Mouse (Mus musculus): ENCODE measurements around the gene AB124611. TPM values are rescaled to one million over a fixed set of nuclear protein-coding genes. Genes with fewer than 3 reads are reported as not detected.
A peak's percentile ranks its signal among the peaks of the same experiment; 100 is the strongest.
"Not testable (repeated sequence)": the region's sequence is repeated elsewhere in the genome, so short reads cannot be mapped to it uniquely, and the experiment has no call there.

AB124611 gene
- total RNA-seq, 2 experiments from 2014 or later = 0.58 TPM; not detected in 1

DNA sequence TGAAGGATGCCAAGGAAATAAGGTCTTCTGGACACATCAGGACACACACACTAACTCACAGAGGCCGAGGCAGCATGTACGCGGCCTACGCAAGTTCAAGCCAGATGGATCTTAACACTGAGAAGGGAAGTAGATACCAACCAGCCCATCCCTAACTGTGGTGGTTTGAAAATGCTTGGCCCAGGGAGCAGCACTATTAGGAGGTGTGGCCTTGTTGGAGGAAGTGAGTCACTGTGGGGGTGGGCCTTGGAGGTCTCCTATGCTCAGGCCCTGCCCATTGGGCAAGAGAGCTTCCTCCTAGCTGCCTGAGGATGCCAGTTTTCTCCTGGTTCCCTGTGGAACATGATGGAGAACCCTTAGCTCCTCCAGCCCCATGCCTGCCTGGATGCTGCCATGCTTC is 12.5 kb upstream of the AB124611 start:
- intact Hi-C loops (cut with DNase I) = no loop called here

DNA sequence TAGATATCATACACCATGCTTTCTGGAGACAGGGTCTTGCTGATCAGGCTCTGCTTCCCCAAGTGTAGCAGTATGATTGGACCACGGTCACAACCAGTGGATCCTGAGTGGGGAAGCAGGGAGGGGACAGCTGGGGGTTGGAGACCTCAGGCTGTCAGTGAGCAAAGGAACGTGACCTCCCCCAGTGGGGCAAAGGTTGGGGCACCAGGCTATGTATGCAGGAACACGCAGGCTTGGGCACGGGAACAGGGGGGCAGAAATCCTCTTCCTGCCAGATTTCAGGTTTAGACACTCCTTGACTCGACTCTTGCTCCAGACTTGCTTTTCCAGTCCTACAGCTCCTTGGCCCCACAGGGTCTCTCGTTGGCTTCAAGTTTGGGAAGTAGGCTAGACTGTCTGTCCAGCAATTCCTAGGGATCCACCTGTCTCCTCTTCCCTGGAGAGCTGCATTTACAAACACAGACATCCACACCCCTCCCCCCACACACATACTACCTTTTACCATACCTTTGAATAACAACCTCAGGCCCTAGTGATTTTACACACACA is 8.0 kb upstream of the AB124611 start:
- peak in 1 of 2 experiments; percentile 17 for DNase-seq (ENCODE audit: extremely low spot score in 1 of 2, low spot score in 2 of 2)
- intact Hi-C loops (cut with DNase I) = no loop called here

More for the DNA sequence above, 12.5 kb upstream of the AB124611 start:
- no peak for DNase-seq (ENCODE audit: extremely low spot score in 1 of 2, low spot score in 2 of 2)

GRCm38 (mm10) chr9:21518690-21519089 is 7.3 kb upstream of the AB124611 start:
- intact Hi-C loops (cut with DNase I) = not testable (repeated sequence)

DNA sequence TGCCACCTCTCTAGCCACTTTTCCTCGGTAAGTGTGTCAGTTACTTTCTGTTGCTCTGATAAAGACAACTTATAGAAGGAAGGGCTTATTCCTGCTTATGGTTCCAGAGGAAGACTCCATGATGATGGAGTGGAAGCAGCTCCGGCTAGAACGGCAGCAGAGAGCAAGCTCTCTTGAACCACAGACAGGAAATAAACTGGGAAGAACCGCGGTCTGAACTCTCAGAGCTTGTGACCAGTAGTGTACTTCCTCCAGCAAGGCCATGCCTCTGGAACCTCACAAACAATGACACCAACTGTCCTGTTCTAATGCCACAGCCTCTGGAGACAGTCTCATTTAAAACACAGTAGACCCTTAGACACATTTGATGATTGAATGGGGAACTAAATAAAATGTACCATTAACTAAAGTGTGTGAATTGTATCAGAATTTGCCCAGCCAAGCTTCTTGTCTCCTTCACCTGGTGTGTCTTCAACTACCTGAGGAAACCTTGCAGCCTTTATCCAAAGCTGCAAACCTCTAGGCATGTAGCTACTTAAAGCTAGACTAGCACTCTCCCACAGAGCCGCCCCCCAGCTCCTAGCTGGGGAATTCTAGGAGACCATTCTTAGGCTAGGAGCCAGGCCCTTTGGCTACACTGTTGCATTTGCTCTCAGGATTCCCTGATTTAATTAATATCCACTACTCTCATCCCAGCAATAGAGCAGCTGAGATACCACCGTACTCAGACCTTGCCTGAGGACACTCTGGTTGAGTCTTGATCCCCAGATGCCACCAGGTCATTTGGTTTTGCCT is 637 bp upstream of the AB124611 start:
- intact Hi-C loops (cut with DNase I) = no loop called here
- DNase-seq (ENCODE audit: extremely low spot score in 1 of 2, low spot score in 2 of 2) = no peak

More at GRCm38 (mm10) chr9:21518690-21519089, 7.3 kb upstream of the AB124611 start:
- peak in 1 of 2 experiments; percentile 5 for DNase-seq (ENCODE audit: extremely low spot score in 1 of 2, low spot score in 2 of 2)

GRCm38 (mm10) chr9:21526634-21526944 is 613 bp downstream of the AB124611 start:
- intact Hi-C loops (cut with DNase I) = no loop called here
- DNase-seq (ENCODE audit: extremely low spot score in 1 of 2, low spot score in 2 of 2) = no peak

GRCm38 (mm10) chr9:21527100-21527801 is 1.3 kb downstream of the AB124611 start:
- intact Hi-C loops (cut with DNase I) = no loop called here
- DNase-seq (ENCODE audit: extremely low spot score in 1 of 2, low spot score in 2 of 2) = no peak

GRCm38 (mm10) chr9:21527917-21528324 is 1.9 kb downstream of the AB124611 start:
- no peak for DNase-seq (ENCODE audit: extremely low spot score in 1 of 2, low spot score in 2 of 2)
- intact Hi-C loops (cut with DNase I) = no loop called here

DNA sequence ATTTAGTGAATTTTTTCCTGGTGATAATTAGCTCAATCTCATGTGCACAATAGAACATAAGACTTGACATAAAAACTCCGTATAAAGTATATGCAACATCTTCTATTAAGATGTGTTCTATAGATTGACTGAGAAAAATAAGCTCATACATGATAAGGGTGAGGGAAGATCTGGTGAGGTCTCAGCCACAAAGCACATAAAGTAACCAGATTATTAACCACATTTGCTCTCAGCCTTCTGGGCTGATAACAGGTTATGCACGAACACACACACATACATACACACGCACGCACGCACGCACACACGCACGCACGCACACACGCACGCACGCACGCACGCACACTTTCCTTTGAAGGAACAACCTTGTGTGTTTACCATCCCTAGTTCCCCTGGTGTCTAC is 10.5 kb downstream of the AB124611 start:
- intact Hi-C loops (cut with DNase I) = no loop called here
- no peak for DNase-seq (ENCODE audit: extremely low spot score in 1 of 2, low spot score in 2 of 2)

- DNase-seq (ENCODE audit: extremely low spot score in 1 of 2, low spot score in 2 of 2) = no peak
- intact Hi-C loops (cut with DNase I) = no loop called here
Observed at GRCm38 (mm10) chr9:21537009-21537408, 11.0 kb downstream of the AB124611 start.

DNA sequence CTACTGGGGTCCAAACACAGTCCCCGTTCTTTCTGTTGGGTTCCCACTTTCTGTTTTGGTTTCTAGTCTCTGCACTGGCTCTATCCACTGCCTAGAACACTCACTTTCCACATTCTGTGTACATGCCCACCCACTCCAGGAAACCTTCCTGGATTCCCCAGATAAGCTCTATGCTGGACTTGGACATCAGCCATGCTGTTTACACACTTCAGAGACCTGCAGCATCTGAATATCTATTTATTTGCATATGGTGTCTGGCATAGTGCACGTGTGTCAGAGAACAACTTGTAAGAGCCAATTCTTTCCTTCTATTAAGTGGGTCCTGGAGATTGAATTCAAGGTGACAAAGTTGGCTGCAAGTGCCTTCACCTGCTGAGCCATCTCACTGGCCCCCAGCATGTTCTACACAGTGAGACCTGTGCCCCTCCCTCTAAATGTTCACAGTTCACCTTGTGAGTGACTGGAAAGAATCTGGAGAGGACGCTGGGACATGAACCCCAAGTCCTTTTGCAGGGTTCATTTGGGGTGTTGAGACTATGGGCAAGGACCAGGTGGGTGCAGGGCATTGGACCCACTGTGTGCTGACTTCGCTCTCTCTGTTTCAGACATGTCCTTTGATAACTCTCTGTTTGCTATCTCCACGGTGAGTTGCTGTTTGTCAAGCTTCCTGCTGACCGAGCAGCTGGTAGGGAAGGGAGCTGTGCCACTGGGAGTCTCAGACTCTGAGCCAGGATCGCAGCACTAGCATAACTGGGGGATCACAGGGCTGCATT is 14.2 kb downstream of the AB124611 start:
- no peak for DNase-seq (ENCODE audit: extremely low spot score in 1 of 2, low spot score in 2 of 2)
- intact Hi-C loops (cut with DNase I) = no loop called here

DNA sequence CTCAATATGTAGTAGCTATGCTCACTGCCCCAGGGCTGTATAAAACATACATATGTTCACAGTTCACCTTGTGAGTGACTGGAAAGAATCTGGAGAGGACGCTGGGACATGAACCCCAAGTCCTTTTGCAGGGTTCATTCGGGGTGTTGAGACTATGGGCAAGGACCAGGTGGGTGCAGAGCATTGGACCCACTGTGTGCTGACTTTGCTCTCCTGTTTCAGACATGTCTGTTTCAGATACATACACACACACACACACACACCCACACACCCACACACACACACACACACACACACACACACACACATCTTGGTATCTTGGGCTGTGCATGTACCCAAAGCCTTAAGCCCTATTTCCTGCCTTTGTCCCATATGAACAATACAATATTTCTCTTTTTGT is 16.0 kb downstream of the AB124611 start:
- DNase-seq (ENCODE audit: extremely low spot score in 1 of 2, low spot score in 2 of 2); intact Hi-C loops (cut with DNase I): not testable (repeated sequence)

GRCm38 (mm10) chr9:21545351-21545915 is 19.5 kb downstream of the AB124611 start:
- DNase-seq (ENCODE audit: extremely low spot score in 1 of 2, low spot score in 2 of 2) = no peak
- intact Hi-C loops (cut with DNase I) = no loop called here

DNA sequence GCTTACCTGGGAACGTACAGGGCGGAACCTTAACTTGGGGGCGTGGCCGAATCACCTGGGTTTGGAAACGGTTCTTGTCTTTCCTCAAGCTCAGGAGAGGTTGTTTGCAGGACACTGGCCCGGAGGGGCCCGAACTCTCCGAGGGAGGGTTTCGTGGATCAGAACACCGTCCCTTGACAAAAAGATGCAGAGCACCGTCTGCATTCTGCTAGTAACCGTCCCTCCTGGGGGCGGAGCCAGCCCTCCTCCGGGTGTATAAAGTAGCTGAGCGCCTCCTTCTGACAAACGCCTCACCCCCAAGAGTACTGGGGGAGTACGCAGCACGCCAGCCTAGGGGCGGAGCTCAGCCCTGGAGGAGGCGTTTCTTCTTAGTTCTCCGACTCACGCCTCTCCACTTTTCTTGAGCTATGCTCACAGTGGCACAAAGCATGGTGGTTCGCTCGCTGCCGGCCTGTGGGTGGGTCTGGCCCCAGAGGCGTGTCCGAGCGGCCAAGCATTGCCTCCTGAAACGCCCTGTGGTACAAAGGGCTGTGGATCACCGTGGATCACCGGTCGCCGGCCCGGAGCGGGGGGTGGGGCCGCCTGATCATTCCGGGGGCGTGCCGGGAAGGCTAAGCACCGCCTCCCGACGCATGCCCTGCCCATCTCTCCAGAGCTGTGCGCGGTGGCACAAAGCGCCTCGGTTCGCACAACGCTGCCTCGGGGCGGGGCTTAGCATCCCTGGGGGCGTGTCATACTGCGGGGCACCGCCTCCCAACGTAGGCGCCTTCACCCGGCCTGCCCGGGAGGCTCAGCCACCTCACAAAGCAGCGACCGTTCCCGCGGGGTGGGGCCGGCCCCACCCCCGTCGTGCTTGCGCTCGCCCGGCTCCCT is 20.2 kb downstream of the AB124611 start:
- peak; percentile 98 to 99 for DNase-seq (ENCODE audit: extremely low spot score in 1 of 2, low spot score in 2 of 2)
- intact Hi-C loops (cut with DNase I) = no loop called here

GRCm38 (mm10) chr9:21546789-21547074 is 20.8 kb downstream of the AB124611 start, which contains the start of gene Carm1:
Gene Carm1 (plus strand): TSS chr9:21546894.
- no peak for DNase-seq (ENCODE audit: extremely low spot score in 1 of 2, low spot score in 2 of 2)
- intact Hi-C loops (cut with DNase I) = no loop called here

DNA sequence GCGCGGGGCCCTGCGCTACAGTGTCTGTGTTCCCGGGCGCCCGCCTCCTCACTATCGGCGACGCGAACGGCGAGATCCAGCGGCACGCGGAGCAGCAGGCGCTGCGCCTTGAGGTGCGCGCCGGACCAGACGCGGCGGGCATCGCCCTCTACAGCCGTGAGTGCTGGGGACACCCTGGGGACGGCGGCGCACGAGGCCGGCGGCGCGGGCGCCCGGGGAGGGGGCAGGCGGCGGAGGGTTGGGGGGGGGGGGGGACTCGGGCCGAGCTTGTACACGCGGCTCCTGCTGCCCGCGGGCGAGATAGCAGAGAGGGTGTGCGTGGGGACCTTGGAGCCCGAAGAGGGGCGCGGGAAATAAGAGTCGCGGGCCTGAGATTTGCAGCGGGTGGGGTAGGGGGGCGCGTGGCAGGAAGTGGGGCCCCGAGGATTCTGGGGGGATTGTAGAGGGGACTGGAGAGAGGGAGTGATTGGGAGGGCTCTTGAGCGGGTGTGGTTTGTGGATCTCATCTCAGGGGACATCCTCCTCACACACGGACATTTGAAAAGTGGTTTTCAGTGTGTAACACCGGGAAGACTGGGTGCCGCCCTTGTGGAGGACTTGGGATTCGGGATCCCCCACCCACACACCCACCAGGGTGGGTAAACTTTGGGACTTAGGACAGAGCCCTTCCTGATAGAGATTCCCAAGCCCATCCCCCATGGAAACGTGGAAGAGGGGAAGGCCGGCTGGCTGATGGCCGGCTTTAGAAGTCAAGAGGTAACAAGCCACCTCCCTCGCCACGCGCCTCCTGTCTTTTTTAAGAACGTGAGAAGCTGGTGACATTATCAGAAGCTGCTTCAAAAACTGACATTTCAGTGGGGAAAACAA is 21.3 kb downstream of the AB124611 start:
- intact Hi-C loops (cut with DNase I) = no loop called here
- DNase-seq (ENCODE audit: extremely low spot score in 1 of 2, low spot score in 2 of 2) = peak; percentile 47 to 81

DNA sequence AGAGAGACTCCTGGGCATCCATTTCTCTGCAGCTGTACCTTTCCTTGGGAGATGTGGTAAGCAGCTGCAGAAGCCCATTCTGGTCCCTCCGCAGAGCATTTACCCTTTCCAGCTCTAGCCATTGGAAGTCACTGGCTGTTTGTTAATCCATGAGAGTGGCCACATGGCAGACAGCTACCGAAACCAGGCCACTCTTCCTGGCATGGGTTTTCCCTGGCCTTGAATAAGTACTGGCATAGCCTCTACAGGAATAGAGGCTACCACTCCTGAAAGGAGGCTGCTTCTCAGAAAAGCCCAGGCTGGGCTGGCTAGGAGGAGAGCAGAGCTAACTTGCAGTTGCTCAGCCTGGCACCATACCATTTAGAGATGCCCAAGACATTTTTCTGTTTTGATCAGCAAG is 25.1 kb downstream of the AB124611 start:
- peak in 1 of 2 experiments; percentile 27 for DNase-seq (ENCODE audit: extremely low spot score in 1 of 2, low spot score in 2 of 2)
- intact Hi-C loops (cut with DNase I) = no loop called here

GRCm38 (mm10) chr9:21553607-21554273 is 27.8 kb downstream of the AB124611 start:
- intact Hi-C loops (cut with DNase I) = no loop called here
- no peak for DNase-seq (ENCODE audit: extremely low spot score in 1 of 2, low spot score in 2 of 2)
